Mouse (Mus musculus) granulocyte monocyte progenitor cell, adult 5-6 weeks (primary cell): ENCODE data around the gene Fam83d. TPM values are rescaled to one million over a fixed set of nuclear protein-coding genes. Genes with fewer than 3 reads are reported as not detected.
"Not testable (repeated sequence)": the region's sequence is repeated elsewhere in the genome, so short reads cannot be mapped to it uniquely, and the experiment has no call there.

Source experiments
- ATAC-seq: replicated peaks from 2 replicates; pipeline ENCODE4 v1.8.0; 2016; ENCODE audit warnings: mild to moderate bottlenecking, moderate TSS enrichment, inconsistent platforms; ENCODE audit not compliant: poor library complexity, severe bottlenecking
- total RNA-seq, 2 experiments: library from RNA; stranded (forward) in 1 of 2; stranded (reverse) in 1 of 2; fragments of 200-712, 200-1000 nt in 1 of 2; fragments of >200 nt in 1 of 2; fragmentation: Nextera tagmentation in 1 of 2; gene quantifications; 2 replicates each; pipeline ENCODE4 v1.2.3; 2014 to 2017

Gene Fam83d
- total RNA-seq (2014; fragmentation: Nextera tagmentation) (2.2 and 2.4 TPM in 2 replicates), total RNA-seq (2017) (7.4 and 10.0 TPM in 2 replicates)

GRCm38 (mm10) chr2:158767742-158768339, at the start of gene Fam83d:
Gene Fam83d, plus strand, starts transcription at chr2:158768093.
- peak; percentile 89 for ATAC-seq

- no peak; the same call in 1 of the 2 replicates for ATAC-seq
Observed at GRCm38 (mm10) chr2:158718816-158719549, 48.9 kb upstream of the Fam83d start.

- no peak for ATAC-seq
Observed at GRCm38 (mm10) chr2:158720715-158721370, 47.0 kb upstream of the Fam83d start.

DNA sequence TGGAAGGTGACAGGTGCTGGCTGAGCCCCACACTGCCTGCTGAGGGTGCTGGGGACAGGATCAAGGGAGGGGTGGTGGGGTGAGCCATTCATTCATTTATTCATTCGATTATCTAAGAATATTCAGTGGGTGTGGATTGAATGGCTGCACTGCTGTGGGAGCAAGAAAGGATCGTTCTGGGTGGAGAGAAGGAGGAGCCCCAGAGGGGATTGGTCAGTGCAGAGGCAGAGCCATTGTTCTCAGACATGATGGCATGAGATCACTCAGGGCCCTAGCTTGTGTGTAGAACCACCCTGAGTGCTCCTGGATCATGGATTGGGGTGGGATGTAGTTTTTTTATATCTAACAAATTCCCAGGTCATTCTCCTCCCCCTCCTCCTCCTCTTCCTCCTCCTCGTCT, 46.4 kb upstream of the Fam83d start:
- no peak for ATAC-seq

DNA sequence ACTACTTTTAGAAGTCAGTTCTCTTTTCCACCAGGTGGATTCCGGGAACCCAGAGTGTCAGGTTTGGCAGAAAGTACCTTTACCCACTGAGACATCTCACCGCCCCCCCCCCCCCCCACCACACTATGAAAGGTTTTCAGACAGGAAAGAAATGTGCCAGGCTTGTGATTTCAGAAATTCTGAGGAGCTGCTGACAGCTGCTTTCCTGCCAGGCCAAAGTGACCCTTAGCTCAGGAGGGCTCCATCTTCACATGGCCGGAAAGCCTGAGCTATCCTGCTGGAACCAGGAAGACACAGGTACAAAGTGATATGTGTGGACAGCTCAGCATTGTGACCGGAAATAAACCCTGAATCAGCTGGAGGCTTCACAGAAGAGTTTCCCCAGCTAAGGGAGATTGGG, 45.8 kb upstream of the Fam83d start:
- no peak for ATAC-seq

DNA sequence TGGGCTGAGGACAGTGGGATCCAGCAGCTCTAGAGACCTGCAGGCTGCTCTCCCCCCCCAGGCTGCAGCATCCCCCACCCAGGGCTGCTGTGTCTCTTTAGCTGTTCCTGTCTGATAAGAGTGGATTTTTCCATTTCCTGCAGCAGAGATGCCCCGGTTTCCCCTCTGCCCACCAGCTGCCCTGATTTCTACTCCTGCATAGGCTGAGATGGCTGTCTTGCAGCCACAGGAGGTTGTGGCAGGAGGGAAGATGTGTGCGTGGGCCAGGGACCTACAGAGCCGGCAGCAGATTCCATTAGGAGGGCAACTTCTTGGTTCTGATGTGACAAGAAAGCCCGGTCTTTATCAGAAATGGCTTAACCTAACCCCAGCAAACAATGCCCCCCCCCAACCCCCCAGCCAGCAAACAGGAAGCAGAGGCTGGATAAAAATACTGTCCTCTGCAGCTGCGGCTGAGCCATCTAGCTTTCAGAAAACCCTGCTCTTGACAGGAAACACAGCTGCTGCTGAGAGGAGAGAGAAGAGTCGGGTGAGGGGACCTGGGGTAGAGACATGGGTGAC, 44.8 kb upstream of the Fam83d start:
- ATAC-seq, result peak; percentile 23

DNA sequence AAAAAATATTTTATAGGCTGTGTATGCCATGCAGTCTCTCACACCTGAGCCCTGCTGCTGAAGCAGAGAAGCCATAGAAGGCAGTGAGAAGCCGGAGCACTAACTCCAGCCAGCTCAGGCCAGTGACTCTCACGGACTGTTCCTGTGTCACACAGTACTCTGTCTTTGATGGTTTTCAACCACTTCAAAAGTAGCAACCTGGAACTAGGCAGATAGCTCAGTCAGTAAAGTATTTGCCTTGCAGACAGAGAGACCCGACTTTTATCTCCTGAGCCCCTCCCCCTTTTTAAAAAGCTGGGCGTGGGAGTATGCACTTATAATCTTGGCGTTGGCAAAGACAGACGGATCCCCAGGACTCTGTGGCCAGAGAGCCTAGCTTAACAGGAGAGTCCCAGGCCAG, 44.1 kb upstream of the Fam83d start:
- ATAC-seq, result no peak

DNA sequence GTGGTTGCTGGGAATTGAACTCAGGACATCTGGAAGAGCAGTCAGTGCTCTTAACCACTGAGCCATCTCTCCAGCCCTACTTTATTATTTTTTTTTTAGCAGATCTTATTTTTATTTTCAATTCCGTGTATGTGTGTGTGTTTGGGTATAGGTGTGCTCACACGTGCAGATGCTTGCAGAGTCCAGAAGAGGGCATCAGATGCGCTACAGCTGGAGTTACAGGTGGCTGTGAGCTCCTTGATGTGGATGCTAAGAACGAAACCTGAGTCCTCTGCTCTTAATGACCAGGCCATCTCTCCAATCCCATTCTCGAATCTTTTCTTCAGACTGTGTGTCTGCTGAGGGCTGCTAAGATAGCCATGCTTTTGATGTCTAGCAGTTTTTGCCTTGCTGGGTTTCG, 41.6 kb upstream of the Fam83d start:
- no peak for ATAC-seq

DNA sequence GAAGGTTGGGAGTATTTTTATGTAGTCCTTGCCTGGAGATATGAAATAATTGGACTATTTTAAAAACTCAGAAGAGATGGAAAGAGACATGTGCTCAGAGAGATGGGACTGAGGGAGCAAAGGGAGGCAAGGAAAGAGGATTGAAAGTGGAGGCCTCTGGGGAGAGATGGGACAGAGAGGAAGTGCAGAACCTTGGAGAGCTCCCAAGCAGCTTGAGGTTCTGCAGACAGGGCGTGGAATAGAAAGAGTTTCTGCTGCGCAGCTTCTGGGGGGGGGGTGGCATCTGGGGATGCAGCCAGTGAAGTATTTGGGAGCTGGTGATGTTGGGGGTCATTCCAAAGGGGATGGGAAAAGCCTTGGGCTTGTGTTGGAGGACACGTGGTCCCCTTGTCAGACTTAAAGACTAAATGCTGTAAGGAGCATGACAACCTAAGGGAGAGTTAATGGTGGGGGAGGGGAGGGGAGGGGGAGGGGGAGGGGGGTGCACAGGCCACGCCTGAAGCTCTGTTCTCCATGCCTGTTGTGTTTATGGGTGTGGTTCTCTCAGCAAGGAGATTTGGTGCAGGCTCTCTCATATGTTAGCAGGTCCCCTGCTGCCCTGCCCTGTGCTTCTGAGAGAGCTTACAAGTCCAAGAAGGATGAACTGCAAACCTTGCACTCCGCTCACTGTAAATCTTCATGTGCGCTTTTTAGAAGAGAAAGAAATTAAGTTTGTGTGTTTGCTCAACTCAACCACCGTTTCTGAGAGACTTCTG, 39.7 kb upstream of the Fam83d start:
- peak; percentile 63 for ATAC-seq

- ATAC-seq, result no peak
Observed at GRCm38 (mm10) chr2:158730896-158731295, 37.0 kb upstream of the Fam83d start.

DNA sequence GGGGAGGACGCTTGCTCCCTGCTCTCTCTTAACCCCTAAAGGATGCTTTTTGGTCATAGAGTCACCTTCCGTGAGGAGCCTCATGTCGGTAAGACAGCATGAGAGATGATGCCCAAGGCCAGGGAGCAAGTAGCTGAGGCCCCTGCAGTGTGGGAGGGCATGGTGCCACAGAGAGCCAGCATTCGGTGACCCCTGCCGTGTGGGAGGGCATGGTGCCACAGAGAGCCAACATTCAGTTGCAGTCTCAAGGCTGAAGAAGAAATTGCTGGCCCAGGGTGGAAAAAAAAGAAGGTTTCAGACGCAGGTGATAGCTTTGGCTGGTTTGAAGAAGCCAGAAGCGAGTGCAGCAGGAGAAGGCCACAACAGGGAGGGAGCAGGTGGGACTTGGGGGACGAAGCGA, 35.4 kb upstream of the Fam83d start:
- no peak for ATAC-seq

DNA sequence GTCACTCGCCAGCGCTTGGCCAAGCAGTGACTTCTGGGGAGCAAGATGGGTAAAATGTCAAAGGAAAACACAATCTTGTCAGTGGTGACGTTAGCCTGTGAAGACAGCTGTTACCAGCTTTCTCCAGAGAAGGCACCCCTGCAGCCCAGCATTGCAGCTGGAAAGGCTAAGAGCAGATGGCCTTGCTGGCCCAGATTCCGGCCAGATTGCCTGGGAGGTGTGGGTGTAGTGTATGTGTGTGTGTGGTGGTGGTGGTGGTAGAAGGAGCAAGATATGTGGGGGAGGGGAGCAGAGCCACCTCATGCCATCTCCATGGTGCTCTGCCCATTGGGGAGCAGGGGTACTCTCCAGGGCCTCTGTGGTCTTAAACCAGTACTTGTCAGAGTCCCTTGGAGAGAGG, 34.8 kb upstream of the Fam83d start:
- ATAC-seq, result no peak

- peak; percentile 82 for ATAC-seq
Observed at GRCm38 (mm10) chr2:158733914-158734313, 34.0 kb upstream of the Fam83d start.

GRCm38 (mm10) chr2:158734500-158735152, 33.3 kb upstream of the Fam83d start:
- ATAC-seq, result peak; percentile 16; the same call in 1 of the 2 replicates

DNA sequence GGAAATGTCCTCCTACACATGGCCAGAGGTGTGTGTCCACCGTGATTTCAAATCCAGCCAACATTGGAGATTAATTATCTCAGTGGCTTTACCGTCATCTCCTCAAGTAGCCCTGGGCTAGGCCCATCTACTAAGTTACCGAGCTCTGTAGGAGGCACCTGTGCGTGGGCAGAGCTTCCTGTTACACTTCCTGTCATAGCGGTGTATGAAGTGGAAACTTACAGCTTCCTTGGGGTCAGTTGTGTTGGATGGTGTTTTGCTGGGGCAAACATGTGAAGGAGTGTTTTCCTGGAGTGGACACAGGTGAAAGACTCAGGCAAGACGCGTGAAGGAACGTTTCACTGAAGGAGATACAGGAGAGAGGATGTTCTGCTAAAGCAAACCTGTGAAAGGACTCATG, 32.6 kb upstream of the Fam83d start:
- no peak for ATAC-seq

- not testable (repeated sequence) for ATAC-seq
Observed at GRCm38 (mm10) chr2:158736247-158736646, 31.6 kb upstream of the Fam83d start.

DNA sequence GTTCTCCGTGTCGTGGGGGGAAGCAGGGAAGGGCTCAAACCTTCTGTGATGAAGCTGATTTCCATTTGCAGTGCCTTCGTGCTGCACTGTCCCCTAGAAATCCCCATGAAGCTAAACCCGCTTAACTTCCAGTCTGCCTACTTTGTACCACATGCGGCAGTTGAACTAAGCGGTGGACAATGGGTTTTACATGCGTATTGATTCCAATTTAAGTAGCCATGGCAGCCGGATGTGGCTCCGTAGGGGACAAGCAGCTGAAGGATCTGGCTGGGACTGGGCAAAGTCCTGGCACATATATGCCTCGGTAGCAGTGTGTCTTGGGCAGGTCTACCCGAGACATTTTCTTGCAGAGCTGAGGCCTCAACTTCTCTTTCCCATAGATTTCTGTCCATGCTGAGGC, 29.3 kb upstream of the Fam83d start:
- ATAC-seq, result no peak

GRCm38 (mm10) chr2:158739113-158739512, 28.8 kb upstream of the Fam83d start:
- ATAC-seq, result no peak

- ATAC-seq, result no peak
Observed at GRCm38 (mm10) chr2:158741011-158741501, 26.8 kb upstream of the Fam83d start.

- no peak for ATAC-seq
Observed at GRCm38 (mm10) chr2:158742431-158742830, 25.5 kb upstream of the Fam83d start.
